Mouse (Mus musculus): ENCODE measurements around the gene Crim1.

DNA sequence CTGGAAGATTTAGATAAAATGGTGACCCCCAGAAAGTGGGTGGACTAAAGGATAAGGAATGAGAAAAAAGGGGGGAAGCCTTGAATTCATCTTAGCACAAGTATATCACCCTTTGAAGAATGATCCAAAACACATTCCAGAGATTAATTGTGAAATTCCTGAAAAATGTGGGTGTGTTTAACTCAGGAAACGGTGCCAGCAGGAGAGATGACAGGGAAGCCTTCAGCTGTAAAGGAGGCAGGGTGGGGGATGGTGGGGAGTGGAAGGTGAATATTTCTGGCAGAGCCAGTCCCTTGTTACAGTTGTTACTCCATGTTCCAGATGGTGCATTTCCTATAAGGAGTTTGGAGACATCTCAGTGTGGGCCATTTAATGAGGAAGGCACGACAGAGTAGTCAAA is 6.4 kb downstream of the Crim1 start:
- TF ChIP-seq HCFC1 (IDR thresholded peaks at IDR 0.05; ENCODE audit: borderline replicate concordance, insufficient read depth, low read length) (no peak), CHD2 (IDR thresholded peaks at IDR 0.05; ENCODE audit: low read depth, low read length) (no peak), ZC3H11A (IDR thresholded peaks at IDR 0.05; ENCODE audit: borderline replicate concordance, low read depth, low read length) (no peak)
